Mouse (Mus musculus): Measurements from ENCODE around the gene Slc25a25. TPM values are rescaled to one million over a fixed set of nuclear protein-coding genes. Genes with fewer than 3 reads are reported as not detected.

The Slc25a25 gene
- total RNA-seq, 1 experiment, result 22.1 TPM

DNA sequence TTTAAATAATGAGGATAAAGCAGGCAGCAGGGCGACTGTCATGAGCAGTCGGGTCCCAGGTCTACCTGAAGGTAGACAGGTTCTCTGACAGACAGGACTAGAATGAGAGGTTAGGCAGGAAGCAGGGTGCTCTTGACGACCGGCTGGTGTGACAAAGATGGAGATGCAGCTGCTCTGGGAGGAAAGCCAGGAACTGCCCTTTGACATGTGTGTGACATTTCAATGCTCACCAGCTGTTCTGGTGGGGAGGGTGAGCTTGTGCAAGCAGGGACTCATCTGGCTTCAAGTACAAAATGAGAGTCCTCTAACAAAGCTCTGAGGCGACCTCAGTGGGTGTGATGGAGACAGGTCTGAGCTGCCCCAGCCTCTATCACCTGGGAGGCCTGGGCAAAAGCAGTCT, 37.3 kb downstream of the Slc25a25 start:
- no peaks in the 10 kb centered on the region for H3K9me3 ChIP-seq (ENCODE audit: control insufficient read depth, insufficient read depth, low read depth, low read length)
- DNase-seq (ENCODE audit: low read depth, low spot score), result no peak
- peaks cover 26% of the 10 kb centered on the region for H3K36me3 ChIP-seq (ENCODE audit: control insufficient read depth, insufficient read depth, low read length, poor library complexity, severe bottlenecking)
- H3K9ac ChIP-seq (ENCODE audit: insufficient read depth, low read depth, low read length, poor library complexity, severe bottlenecking), result no peak overlapping the region
- no peaks in the 10 kb centered on the region for H3K4me1 ChIP-seq (ENCODE audit: control insufficient read depth in 2 of 2, insufficient read depth in 2 of 2, low read length in 2 of 2, poor library complexity in 1 of 2)
- in situ Hi-C loops (cut with MboI; ENCODE audit: low sequenced_read_pairs in 2 of 2, unreplicated experiment in 2 of 2), result no loop called here
- no peak overlapping the region for H3K4me3 ChIP-seq (ENCODE audit: insufficient read depth in 1 of 2, low read depth in 1 of 2, low read length in 2 of 2, poor library complexity in 1 of 2, severe bottlenecking in 1 of 2)
- H3K27ac ChIP-seq (ENCODE audit: insufficient read depth, low read depth, low read length, poor library complexity, severe bottlenecking), result no peak overlapping the region
- TF ChIP-seq ZNF384 (IDR thresholded peaks at IDR 0.05; ENCODE audit: low read depth, low read length) (no peak), MAFK (IDR thresholded peaks at IDR 0.05; ENCODE audit: insufficient read depth, low read depth, low read length) (no peak), CHD2 (IDR thresholded peaks at IDR 0.05; ENCODE audit: low read depth, low read length) (no peak), HCFC1 (IDR thresholded peaks at IDR 0.05; ENCODE audit: borderline replicate concordance, insufficient read depth, low read length) (no peak), ZC3H11A (IDR thresholded peaks at IDR 0.05; ENCODE audit: borderline replicate concordance, low read depth, low read length) (no peak)

DNA sequence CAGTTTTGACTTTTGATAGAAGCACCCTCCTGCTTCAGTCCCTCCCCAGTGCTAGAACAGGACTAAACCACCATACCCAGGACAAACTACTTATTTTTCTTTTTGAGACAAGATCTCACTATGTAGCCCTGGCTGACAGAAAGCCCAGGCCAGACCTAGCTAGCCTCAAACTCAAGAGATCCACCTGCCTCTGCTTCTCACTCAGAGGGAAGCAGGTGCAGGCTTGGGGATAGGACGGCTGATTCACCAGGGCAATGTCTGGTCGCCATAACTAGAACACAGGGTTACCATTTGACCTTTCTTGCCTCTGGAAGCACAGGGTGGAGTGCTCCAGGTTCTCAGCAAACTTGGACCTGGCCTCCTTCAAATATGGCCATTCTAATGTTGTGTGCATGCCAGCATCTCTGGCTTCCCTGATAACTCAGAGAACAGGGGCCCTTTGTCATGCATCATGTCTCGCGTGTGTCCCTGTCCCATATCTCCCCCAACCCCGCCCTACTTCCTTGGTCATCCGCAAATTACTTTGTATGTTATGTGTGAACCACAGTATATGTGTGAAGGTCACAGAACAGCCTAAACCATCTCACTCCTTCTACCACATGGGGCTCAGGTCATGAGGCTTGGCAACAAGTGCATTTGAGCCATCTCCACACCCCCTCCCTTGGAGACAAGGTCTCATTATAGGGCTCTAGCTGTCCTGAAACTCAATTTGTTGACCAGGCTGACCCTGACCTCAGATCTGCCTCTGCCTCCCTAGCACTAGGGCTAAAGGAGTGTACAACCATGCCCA, 38.3 kb downstream of the Slc25a25 start:
- no peaks in the 10 kb centered on the region for H3K4me1 ChIP-seq (ENCODE audit: control insufficient read depth in 2 of 2, insufficient read depth in 2 of 2, low read length in 2 of 2, poor library complexity in 1 of 2)
- peaks cover 26% of the 10 kb centered on the region for H3K36me3 ChIP-seq (ENCODE audit: control insufficient read depth, insufficient read depth, low read length, poor library complexity, severe bottlenecking)
- H3K27ac ChIP-seq (ENCODE audit: insufficient read depth, low read depth, low read length, poor library complexity, severe bottlenecking), result no peak overlapping the region
- TF ChIP-seq MAFK (IDR thresholded peaks at IDR 0.05; ENCODE audit: insufficient read depth, low read depth, low read length), result no peak
- TF ChIP-seq ZC3H11A (IDR thresholded peaks at IDR 0.05; ENCODE audit: borderline replicate concordance, low read depth, low read length), result no peak
- TF ChIP-seq ZNF384 (IDR thresholded peaks at IDR 0.05; ENCODE audit: low read depth, low read length), result no peak
- no peak for TF ChIP-seq HCFC1 (IDR thresholded peaks at IDR 0.05; ENCODE audit: borderline replicate concordance, insufficient read depth, low read length)
- TF ChIP-seq CHD2 (IDR thresholded peaks at IDR 0.05; ENCODE audit: low read depth, low read length), result no peak
- no peak overlapping the region for H3K9ac ChIP-seq (ENCODE audit: insufficient read depth, low read depth, low read length, poor library complexity, severe bottlenecking)
- in situ Hi-C loops (cut with MboI; ENCODE audit: low sequenced_read_pairs in 2 of 2, unreplicated experiment in 2 of 2), result no loop called here
- H3K4me3 ChIP-seq (ENCODE audit: insufficient read depth in 1 of 2, low read depth in 1 of 2, low read length in 2 of 2, poor library complexity in 1 of 2, severe bottlenecking in 1 of 2), result no peak overlapping the region
- DNase-seq (ENCODE audit: low read depth, low spot score), result no peak
- no peaks in the 10 kb centered on the region for H3K9me3 ChIP-seq (ENCODE audit: control insufficient read depth, insufficient read depth, low read depth, low read length)

DNA sequence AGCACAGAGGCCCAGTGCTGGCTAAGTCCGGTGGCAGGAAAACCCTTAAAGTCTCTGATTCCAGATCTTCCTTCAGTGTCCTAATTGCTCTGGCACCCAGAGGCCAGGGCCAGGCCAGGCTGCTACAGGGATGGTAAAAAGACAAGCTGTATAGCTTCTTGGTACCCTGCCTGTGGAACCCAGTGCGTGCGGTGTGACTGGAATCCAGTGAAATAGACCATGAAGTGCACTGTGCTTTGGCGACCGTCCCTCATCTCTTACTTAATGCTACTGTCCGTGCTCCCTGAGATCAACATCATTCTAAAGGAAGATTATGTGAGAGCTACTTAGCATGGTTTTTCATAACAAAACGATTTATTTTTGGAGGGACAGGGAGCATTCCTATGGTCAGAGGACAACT, 39.8 kb downstream of the Slc25a25 start:
- Histone ChIP-seq H3K36me3 (ENCODE audit: control insufficient read depth, insufficient read depth, low read length, poor library complexity, severe bottlenecking) (peaks cover 13% of the 10 kb centered on the region), H3K9ac (ENCODE audit: insufficient read depth, low read depth, low read length, poor library complexity, severe bottlenecking) (no peak overlapping the region), H3K4me1 (ENCODE audit: control insufficient read depth in 2 of 2, insufficient read depth in 2 of 2, low read length in 2 of 2, poor library complexity in 1 of 2) (no peaks in the 10 kb centered on the region), H3K4me3 (ENCODE audit: insufficient read depth in 1 of 2, low read depth in 1 of 2, low read length in 2 of 2, poor library complexity in 1 of 2, severe bottlenecking in 1 of 2) (no peak overlapping the region), H3K27ac (ENCODE audit: insufficient read depth, low read depth, low read length, poor library complexity, severe bottlenecking) (no peak overlapping the region), H3K9me3 (ENCODE audit: control insufficient read depth, insufficient read depth, low read depth, low read length) (no peaks in the 10 kb centered on the region)
- in situ Hi-C loops (cut with MboI; ENCODE audit: low sequenced_read_pairs in 2 of 2, unreplicated experiment in 2 of 2), result no loop called here
- DNase-seq (ENCODE audit: low read depth, low spot score), result no peak
- TF ChIP-seq CHD2 (IDR thresholded peaks at IDR 0.05; ENCODE audit: low read depth, low read length), result no peak
- no peak for TF ChIP-seq MAFK (IDR thresholded peaks at IDR 0.05; ENCODE audit: insufficient read depth, low read depth, low read length)
- TF ChIP-seq HCFC1 (IDR thresholded peaks at IDR 0.05; ENCODE audit: borderline replicate concordance, insufficient read depth, low read length), result no peak
- TF ChIP-seq ZC3H11A (IDR thresholded peaks at IDR 0.05; ENCODE audit: borderline replicate concordance, low read depth, low read length), result no peak
- TF ChIP-seq ZNF384 (IDR thresholded peaks at IDR 0.05; ENCODE audit: low read depth, low read length), result no peak

DNA sequence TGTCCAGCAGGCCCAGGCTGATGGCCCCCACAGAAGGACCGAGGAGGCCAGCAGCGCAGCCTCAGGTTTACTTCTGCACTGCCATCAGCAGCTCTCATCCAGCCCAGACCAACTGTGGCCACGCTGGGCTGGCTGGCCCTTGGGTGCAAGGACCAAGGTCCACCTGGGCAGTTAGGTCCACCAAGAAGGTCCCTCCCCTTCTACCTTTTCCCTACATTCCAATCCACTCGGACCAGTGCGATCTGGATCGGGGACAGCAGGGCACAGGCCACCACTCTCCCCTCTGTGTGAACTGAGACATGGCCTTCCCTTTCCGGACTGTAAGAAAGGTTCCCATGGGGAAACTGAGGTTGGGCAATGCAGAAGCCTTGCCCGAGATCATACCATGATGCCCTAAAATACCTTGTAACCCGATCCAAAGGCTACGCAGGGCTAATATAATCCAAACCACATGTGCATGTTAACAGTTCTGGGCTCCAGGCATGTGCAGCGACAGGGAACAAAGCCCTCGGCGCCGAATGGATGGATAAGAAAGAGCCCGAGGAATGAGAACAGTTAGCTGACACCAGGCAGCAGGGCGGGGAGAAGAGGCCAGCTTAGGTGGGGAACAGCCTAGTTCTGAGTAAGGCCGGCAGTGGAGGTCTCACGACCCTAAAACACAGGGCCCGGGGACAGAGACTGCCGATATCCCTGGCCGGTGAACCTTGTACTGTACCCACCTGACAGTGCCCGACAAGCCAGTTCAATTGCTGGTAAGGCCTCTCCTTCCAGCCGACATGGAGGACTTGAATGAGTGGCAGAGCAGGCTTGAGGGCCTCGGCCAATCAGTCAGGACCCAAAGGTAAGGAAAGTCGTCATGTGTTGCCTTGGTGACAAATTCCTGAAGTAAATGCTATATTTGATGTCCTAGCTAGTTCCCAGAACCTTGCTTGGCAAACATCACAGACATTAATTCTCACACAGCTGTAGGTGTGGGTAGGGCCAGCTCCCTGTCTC, 42.5 kb downstream of the Slc25a25 start:
- peaks cover 0 to 2% of the 10 kb centered on the region in 2 experiments; a peak in 1 of 4 replicates for H3K4me1 ChIP-seq (ENCODE audit: control insufficient read depth in 2 of 2, insufficient read depth in 2 of 2, low read length in 2 of 2, poor library complexity in 1 of 2)
- TF ChIP-seq CHD2 (IDR thresholded peaks at IDR 0.05; ENCODE audit: low read depth, low read length), result no peak
- no peak for TF ChIP-seq MAFK (IDR thresholded peaks at IDR 0.05; ENCODE audit: insufficient read depth, low read depth, low read length)
- no peak for TF ChIP-seq ZNF384 (IDR thresholded peaks at IDR 0.05; ENCODE audit: low read depth, low read length)
- TF ChIP-seq ZC3H11A (IDR thresholded peaks at IDR 0.05; ENCODE audit: borderline replicate concordance, low read depth, low read length), result no peak
- TF ChIP-seq HCFC1 (IDR thresholded peaks at IDR 0.05; ENCODE audit: borderline replicate concordance, insufficient read depth, low read length), result no peak
- no peak overlapping the region for H3K9ac ChIP-seq (ENCODE audit: insufficient read depth, low read depth, low read length, poor library complexity, severe bottlenecking)
- no peaks in the 10 kb centered on the region for H3K36me3 ChIP-seq (ENCODE audit: control insufficient read depth, insufficient read depth, low read length, poor library complexity, severe bottlenecking)
- H3K9me3 ChIP-seq (ENCODE audit: control insufficient read depth, insufficient read depth, low read depth, low read length), result no peaks in the 10 kb centered on the region
- no peak for DNase-seq (ENCODE audit: low read depth, low spot score)
- in situ Hi-C loops (cut with MboI; ENCODE audit: low sequenced_read_pairs in 2 of 2, unreplicated experiment in 2 of 2), result no loop called here
- H3K4me3 ChIP-seq (ENCODE audit: insufficient read depth in 1 of 2, low read depth in 1 of 2, low read length in 2 of 2, poor library complexity in 1 of 2, severe bottlenecking in 1 of 2), result no peak overlapping the region
- H3K27ac ChIP-seq (ENCODE audit: insufficient read depth, low read depth, low read length, poor library complexity, severe bottlenecking), result no peak overlapping the region

Measured in ES-E14 (cell line).